Mouse (Mus musculus): Measurements from ENCODE around the gene Srgap3. TPM values are rescaled to one million over a fixed set of nuclear protein-coding genes. Genes with fewer than 3 reads are reported as not detected.

Gene Srgap3
- polyA plus RNA-seq, 1 experiment from 2014 or later, result 4.9 TPM

DNA sequence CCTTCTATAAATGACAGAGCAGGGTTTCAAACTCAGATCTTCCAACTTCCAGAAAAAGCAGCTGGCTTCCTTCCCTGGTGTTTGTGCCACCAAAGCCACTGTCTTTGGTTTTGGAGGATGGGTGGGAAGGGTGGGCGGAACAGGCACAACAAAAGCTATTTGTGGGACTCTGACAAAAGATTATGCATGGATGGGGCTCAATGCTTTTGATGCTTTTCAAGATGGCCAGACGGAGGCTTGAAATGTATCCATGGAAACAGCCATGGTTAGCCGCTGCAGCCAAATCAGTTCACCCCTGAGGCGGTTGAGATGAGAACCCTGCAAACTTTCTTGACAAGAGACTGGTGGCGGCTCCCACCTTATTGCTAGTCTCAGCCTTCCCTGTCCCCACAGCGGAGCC, 46.8 kb downstream of the Srgap3 start:
- 89% methylated on average over 6 of the region's 6 CpGs for WGBS
- no peak for ATAC-seq (replicated peaks; ENCODE audit: low FRiP score)

DNA sequence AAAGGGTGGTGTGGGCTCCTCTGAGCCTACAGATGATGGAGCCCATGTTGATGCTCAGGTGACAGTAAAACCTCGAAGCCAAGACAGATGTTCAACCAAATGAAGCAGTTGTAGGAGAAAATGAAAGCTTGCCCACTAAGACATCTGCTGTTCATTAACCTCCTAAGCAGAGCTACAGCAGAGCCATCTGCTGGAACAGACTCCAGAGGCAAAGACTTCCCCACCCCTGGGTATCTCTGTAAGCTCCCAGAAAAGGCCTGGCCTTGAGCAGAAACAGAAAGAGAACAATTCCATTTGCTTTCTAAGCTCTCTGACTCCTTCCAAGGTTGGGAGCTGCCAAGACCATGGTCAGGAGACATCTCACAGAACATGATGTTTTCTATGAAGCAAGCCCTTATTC, 47.4 kb downstream of the Srgap3 start:
- H3K9me3 ChIP-seq (replicated peaks), result no peaks in the 10 kb centered on the region
- no peaks in the 10 kb centered on the region for H3K27me3 ChIP-seq
- no peak overlapping the region for H3K9ac ChIP-seq
- no peak overlapping the region for H3K4me2 ChIP-seq
- H3K27ac ChIP-seq, result no peak overlapping the region
- H3K4me1 ChIP-seq, result peaks cover 6% of the 10 kb centered on the region; the same call in 1 of the 2 replicates
- H3K36me3 ChIP-seq, result no peaks in the 10 kb centered on the region
- no peak overlapping the region for H3K4me3 ChIP-seq (replicated peaks)
- 50% methylated on average over 1 of the region's 1 CpGs for WGBS
- no peak for ATAC-seq (replicated peaks; ENCODE audit: low FRiP score)

More for the DNA sequence above, 46.8 kb downstream of the Srgap3 start:
- Histone ChIP-seq H3K9ac (no peak overlapping the region), H3K9me3 (replicated peaks) (no peaks in the 10 kb centered on the region), H3K4me1 (peaks cover 6% of the 10 kb centered on the region; the same call in 1 of the 2 replicates), H3K36me3 (no peaks in the 10 kb centered on the region), H3K27ac (no peak overlapping the region), H3K27me3 (no peaks in the 10 kb centered on the region), H3K4me2 (no peak overlapping the region), H3K4me3 (replicated peaks) (no peak overlapping the region)

DNA sequence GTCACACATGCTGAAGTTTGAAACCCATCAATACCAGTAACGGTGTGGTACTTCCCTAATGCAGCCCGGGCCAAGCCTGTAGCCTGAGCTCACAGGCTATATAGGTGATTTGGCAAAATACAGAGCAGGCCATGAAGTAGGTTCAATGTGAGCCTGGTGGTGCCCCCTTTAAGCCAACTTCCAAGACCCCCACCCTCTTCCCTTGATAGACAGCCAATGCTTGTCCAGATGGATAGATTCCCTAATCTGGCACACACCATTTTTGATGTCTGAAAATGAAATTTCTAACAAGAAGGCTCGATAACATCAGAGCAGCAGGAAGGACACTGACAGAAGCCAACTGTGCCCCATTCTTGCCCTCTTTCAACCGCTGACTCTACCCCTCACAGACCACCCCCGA, 47.8 kb downstream of the Srgap3 start:
- ATAC-seq (replicated peaks; ENCODE audit: low FRiP score), result no peak

GRCm38 (mm10) chr6:112898435-112898834, 48.6 kb downstream of the Srgap3 start:
- WGBS, result 61% methylated on average over 4 of the region's 4 CpGs
- ATAC-seq (replicated peaks; ENCODE audit: low FRiP score), result no peak
- H3K4me1 ChIP-seq, result peaks cover 5% of the 10 kb centered on the region; the same call in 1 of the 2 replicates
- no peaks in the 10 kb centered on the region for H3K9me3 ChIP-seq (replicated peaks)
- no peak overlapping the region for H3K9ac ChIP-seq
- no peak overlapping the region for H3K27ac ChIP-seq
- no peaks in the 10 kb centered on the region for H3K27me3 ChIP-seq
- H3K36me3 ChIP-seq, result no peaks in the 10 kb centered on the region
- H3K4me2 ChIP-seq, result no peak overlapping the region
- H3K4me3 ChIP-seq (replicated peaks), result no peak overlapping the region

More for the DNA sequence above, 47.8 kb downstream of the Srgap3 start:
- Histone ChIP-seq H3K36me3 (no peaks in the 10 kb centered on the region), H3K9ac (no peak overlapping the region), H3K4me2 (no peak overlapping the region), H3K27ac (no peak overlapping the region), H3K9me3 (replicated peaks) (no peaks in the 10 kb centered on the region), H3K4me1 (peaks cover 6% of the 10 kb centered on the region; the same call in 1 of the 2 replicates), H3K4me3 (replicated peaks) (no peak overlapping the region), H3K27me3 (no peaks in the 10 kb centered on the region)
- WGBS, result 88% methylated on average over 5 of the region's 5 CpGs

DNA sequence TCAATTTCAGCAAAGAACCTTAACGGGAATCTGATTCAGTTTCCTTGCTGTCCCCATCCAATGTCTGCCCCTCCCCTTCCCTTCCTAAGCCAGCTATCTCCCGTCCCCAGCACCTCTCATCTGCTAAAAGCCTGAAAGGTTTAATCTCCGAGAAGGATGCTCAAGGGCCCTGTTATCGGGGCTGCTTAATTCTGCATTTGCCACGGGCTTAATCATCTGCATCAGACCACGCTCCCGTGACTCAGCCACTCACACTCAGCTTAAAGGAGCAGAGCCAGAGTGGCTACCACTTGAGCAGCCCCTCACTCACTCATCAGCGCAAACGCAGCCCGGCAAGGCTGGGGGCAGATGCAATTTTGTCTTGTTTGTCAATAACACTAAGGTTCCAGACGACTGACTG, 50.7 kb downstream of the Srgap3 start:
- H3K9me3 ChIP-seq (replicated peaks), result no peaks in the 10 kb centered on the region
- 63% methylated on average over 11 of the region's 11 CpGs for WGBS
- H3K9ac ChIP-seq, result no peak overlapping the region
- H3K4me2 ChIP-seq, result no peak overlapping the region
- 0 out of 2 replicates have a peak, but pooled peaks cover 2% of the 10 kb centered on the region for H3K4me1 ChIP-seq
- no peak overlapping the region for H3K27ac ChIP-seq
- H3K27me3 ChIP-seq, result no peaks in the 10 kb centered on the region
- no peaks in the 10 kb centered on the region for H3K36me3 ChIP-seq
- no peak for ATAC-seq (replicated peaks; ENCODE audit: low FRiP score)
- H3K4me3 ChIP-seq (replicated peaks), result no peak overlapping the region

- peaks cover 9% of the 10 kb centered on the region; the same call in 1 of the 2 replicates for H3K4me1 ChIP-seq
- WGBS, result 70% methylated on average over 2 of the region's 2 CpGs
- H3K4me2 ChIP-seq, result no peak overlapping the region
- H3K27me3 ChIP-seq, result no peaks in the 10 kb centered on the region
- no peak overlapping the region for H3K9ac ChIP-seq
- no peaks in the 10 kb centered on the region for H3K9me3 ChIP-seq (replicated peaks)
- no peak for ATAC-seq (replicated peaks; ENCODE audit: low FRiP score)
- no peaks in the 10 kb centered on the region for H3K36me3 ChIP-seq
- no peak overlapping the region for H3K4me3 ChIP-seq (replicated peaks)
- H3K27ac ChIP-seq, result no peak overlapping the region
These were observed 56.7 kb downstream of the Srgap3 start for GRCm38 (mm10) chr6:112890331-112890751.

DNA sequence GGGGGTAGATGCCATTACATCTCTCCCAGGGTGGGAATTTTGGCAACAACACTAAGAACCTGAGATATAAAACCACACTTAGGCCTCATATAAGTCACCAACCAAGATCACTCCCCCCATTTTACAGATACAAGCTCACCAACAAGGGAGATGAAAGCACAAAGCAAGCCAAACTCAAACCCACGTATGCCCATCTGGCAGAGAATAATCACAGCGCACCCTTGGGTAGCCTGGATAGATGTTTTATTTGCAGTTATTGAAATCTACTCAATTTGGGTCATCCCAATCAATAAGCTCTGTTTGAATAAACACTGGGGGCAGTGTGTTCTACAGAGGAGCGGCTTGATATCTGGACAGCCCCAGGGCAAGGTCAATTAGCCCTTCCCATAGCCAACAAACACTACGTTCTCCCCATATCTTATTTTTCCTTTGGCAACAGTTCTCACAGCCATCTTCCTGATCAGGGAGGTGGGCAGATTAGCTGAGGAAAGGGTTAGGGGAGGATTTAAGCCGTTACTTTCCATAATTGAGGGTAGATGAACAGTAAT, 63.4 kb downstream of the Srgap3 start:
- Histone ChIP-seq H3K36me3 (no peaks in the 10 kb centered on the region), H3K27me3 (no peaks in the 10 kb centered on the region), H3K4me1 (peaks cover 16% of the 10 kb centered on the region; the same call in 1 of the 2 replicates), H3K9me3 (replicated peaks) (no peaks in the 10 kb centered on the region), H3K4me2 (no peak overlapping the region), H3K4me3 (replicated peaks) (no peak overlapping the region), H3K9ac (no peak overlapping the region), H3K27ac (no peak overlapping the region)
- WGBS, result 86% methylated on average over 5 of the region's 5 CpGs
- ATAC-seq (replicated peaks; ENCODE audit: low FRiP score), result no peak

DNA sequence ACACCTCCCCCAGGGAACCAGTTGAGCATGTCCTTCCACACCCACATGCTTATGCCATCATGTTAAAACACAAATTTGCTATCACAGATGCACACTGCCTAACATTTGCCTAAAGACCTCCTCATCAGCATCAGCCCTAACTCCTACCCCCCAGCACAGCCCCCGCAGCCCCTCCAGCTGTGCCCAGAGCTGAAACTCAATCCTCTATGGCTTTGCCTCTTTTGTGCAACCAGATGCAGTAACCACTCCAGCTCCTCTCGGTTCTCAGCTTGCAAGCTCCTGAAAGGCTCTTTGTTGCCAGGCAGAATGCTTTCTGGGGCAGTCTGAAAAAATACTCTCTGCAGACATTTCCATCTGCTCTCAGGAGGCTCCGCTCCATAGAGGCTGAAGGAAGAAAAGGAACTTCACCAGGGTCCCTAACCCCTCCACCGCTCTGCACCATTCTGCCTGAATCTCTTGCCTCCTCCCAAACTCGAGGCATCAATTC, 67.0 kb downstream of the Srgap3 start:
- no peaks in the 10 kb centered on the region for H3K9me3 ChIP-seq (replicated peaks)
- H3K4me1 ChIP-seq, result peaks cover 13% of the 10 kb centered on the region; the same call in 1 of the 2 replicates
- no peak overlapping the region for H3K4me2 ChIP-seq
- no peak overlapping the region for H3K4me3 ChIP-seq (replicated peaks)
- H3K27ac ChIP-seq, result peak overlapping the region; percentile 30
- no peak overlapping the region for H3K9ac ChIP-seq
- no peaks in the 10 kb centered on the region for H3K36me3 ChIP-seq
- peak; percentile 81 for ATAC-seq (replicated peaks; ENCODE audit: low FRiP score)
- no peaks in the 10 kb centered on the region for H3K27me3 ChIP-seq
- 25% methylated on average over 5 of the region's 5 CpGs for WGBS

GRCm38 (mm10) chr6:112879154-112879553, 67.9 kb downstream of the Srgap3 start:
- no peak for ATAC-seq (replicated peaks; ENCODE audit: low FRiP score)
- Histone ChIP-seq H3K4me1 (peaks cover 13% of the 10 kb centered on the region; the same call in 1 of the 2 replicates), H3K36me3 (no peaks in the 10 kb centered on the region), H3K27ac (no peak overlapping the region), H3K27me3 (no peaks in the 10 kb centered on the region), H3K9ac (no peak overlapping the region), H3K9me3 (replicated peaks) (no peaks in the 10 kb centered on the region), H3K4me3 (replicated peaks) (no peak overlapping the region), H3K4me2 (no peak overlapping the region)
- 78% methylated on average over 5 of the region's 5 CpGs for WGBS

DNA sequence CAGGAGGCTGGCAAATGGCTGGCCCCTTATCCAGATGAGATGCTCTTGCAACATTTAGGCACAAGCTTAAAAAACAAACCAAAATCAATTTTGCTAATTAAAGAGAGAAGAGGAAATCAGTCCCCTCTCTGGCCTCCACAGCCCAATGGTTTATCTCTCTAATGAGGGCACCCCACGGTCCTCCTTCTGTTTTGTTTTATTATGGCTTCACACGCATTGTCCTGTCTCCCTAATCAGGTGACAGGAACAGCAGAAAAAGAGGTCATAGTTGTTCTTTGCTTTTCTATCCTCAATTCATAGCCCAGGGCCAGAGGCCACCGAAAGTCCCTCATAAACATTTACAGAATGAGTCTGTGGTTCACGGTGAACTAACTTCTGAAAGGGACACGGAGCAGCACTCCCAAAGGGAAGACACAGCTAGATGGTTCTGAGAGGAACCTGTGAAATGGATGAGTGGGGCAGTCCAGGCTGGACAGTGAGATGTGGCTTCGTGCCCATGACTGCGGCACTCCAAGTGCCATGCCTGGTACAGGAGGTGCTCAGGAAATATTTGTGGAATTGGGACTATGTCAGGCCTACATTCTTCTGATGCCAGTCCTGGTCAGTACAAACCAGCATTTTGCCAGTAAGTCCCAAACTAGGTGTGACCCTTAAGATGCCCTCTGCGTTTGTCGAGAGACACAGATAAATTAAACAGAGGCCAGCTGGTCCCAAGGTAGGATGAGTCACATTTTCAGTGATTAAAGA, 73.8 kb downstream of the Srgap3 start:
- Histone ChIP-seq H3K27ac (no peak overlapping the region), H3K4me1 (peaks cover 8% of the 10 kb centered on the region; the same call in 1 of the 2 replicates), H3K9me3 (replicated peaks) (no peaks in the 10 kb centered on the region), H3K36me3 (no peaks in the 10 kb centered on the region), H3K9ac (no peak overlapping the region), H3K4me2 (no peak overlapping the region), H3K27me3 (no peaks in the 10 kb centered on the region), H3K4me3 (replicated peaks) (no peak overlapping the region)
- WGBS, result 66% methylated on average over 9 of the region's 9 CpGs
- ATAC-seq (replicated peaks; ENCODE audit: low FRiP score), result no peak

DNA sequence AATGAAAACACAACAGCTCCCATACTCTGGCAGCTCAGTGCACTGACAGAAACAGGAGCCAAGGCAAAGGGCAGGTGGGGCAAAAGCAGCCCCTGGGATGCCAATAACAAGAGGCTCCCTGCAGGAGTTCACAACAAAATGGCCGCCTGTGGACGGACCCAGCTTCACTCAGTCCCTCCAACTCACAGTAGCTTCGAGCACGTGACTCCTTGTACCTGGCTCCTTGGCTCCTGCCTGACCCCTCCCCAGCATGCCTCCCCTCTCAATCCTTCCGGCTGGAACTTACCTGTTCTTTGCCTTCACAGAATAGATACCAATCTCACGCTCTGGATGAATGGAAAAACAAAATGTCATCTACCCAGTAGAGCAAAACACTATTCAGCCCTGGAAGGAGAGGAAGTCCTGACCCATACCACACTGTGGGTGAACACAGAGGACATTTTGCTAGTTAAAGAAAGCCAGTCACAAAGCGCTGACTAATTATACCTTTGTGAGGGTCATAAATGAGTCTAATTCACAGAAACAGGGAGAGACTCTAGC, 75.8 kb downstream of the Srgap3 start:
- Histone ChIP-seq H3K36me3 (no peaks in the 10 kb centered on the region), H3K4me1 (peaks cover 8% of the 10 kb centered on the region; the same call in 1 of the 2 replicates), H3K27me3 (no peaks in the 10 kb centered on the region), H3K9ac (no peak overlapping the region), H3K27ac (peak overlapping the region; percentile 80), H3K4me3 (replicated peaks) (no peak overlapping the region), H3K9me3 (replicated peaks) (no peaks in the 10 kb centered on the region), H3K4me2 (no peak overlapping the region)
- ATAC-seq (replicated peaks; ENCODE audit: low FRiP score), result peak; percentile 89
- 73% methylated on average over 7 of the region's 7 CpGs for WGBS
